Mouse (Mus musculus): ENCODE results near the gene Farsa.

Farsa gene

GRCm38 (mm10) chr8:84912391-84912790 is 55.6 kb downstream of the Farsa start:
- no peak for DNase-seq

GRCm38 (mm10) chr8:84912895-84913501 is 56.2 kb downstream of the Farsa start:
- peak; percentile 71 to 85 for DNase-seq

GRCm38 (mm10) chr8:84913502-84913900 is 56.7 kb downstream of the Farsa start:
- DNase-seq: no peak

GRCm38 (mm10) chr8:84913960-84914359 is 57.2 kb downstream of the Farsa start:
- DNase-seq: no peak

- DNase-seq: no peak
Measured at GRCm38 (mm10) chr8:84915269-84915668, 58.5 kb downstream of the Farsa start.

GRCm38 (mm10) chr8:84917781-84918180 is 61.0 kb downstream of the Farsa start:
- no peak for DNase-seq

GRCm38 (mm10) chr8:84918646-84919045 is 61.9 kb downstream of the Farsa start:
- no peak for DNase-seq

Measured in thymus, adult 18-20 months (tissue).